Mouse (Mus musculus): Measurements from ENCODE around the gene Katnb1.

- no peak for TF ChIP-seq CTCF (IDR thresholded peaks at IDR 0.05; ENCODE audit: extremely low read depth, insufficient read length, insufficient replicate concordance, low read depth, low read length)
- TF ChIP-seq POLR2A (IDR thresholded peaks at IDR 0.05; ENCODE audit: low read depth, low read length) = no peak
These were observed 46.7 kb downstream of the Katnb1 start for GRCm38 (mm10) chr8:95127658-95128057.

Measured in small intestine, adult 2 months (tissue).